Mouse (Mus musculus): ENCODE measurements around the gene Spag6. TPM values are rescaled to one million over a fixed set of nuclear protein-coding genes. Genes with fewer than 3 reads are reported as not detected.

Gene Spag6
- total RNA-seq, 2 experiments from 2014 or later = 0.60 TPM; not detected in 1

GRCm38 (mm10) chr2:18686826-18687519 is 6.9 kb upstream of the Spag6 start:
- ATAC-seq (replicated peaks; ENCODE audit: low FRiP score, poor library complexity, severe bottlenecking) = no peak

- no peak for ATAC-seq (replicated peaks; ENCODE audit: low FRiP score, poor library complexity, severe bottlenecking)
Observed at GRCm38 (mm10) chr2:18687671-18688170, 6.1 kb upstream of the Spag6 start.

- ATAC-seq (replicated peaks; ENCODE audit: low FRiP score, poor library complexity, severe bottlenecking) = no peak
Observed at GRCm38 (mm10) chr2:18688286-18688685, 5.5 kb upstream of the Spag6 start.

GRCm38 (mm10) chr2:18688708-18689063 is 5.1 kb upstream of the Spag6 start:
- no peak for ATAC-seq (replicated peaks; ENCODE audit: low FRiP score, poor library complexity, severe bottlenecking)

GRCm38 (mm10) chr2:18689064-18689921 is 4.5 kb upstream of the Spag6 start:
- ATAC-seq (replicated peaks; ENCODE audit: low FRiP score, poor library complexity, severe bottlenecking) = no peak

- ATAC-seq (replicated peaks; ENCODE audit: low FRiP score, poor library complexity, severe bottlenecking) = no peak
Observed at GRCm38 (mm10) chr2:18690055-18690691, 3.7 kb upstream of the Spag6 start.

- no peak for ATAC-seq (replicated peaks; ENCODE audit: low FRiP score, poor library complexity, severe bottlenecking)
Observed at GRCm38 (mm10) chr2:18690756-18691155, 3.1 kb upstream of the Spag6 start.

- ATAC-seq (replicated peaks; ENCODE audit: low FRiP score, poor library complexity, severe bottlenecking) = no peak
Observed at GRCm38 (mm10) chr2:18692031-18692430, 1.8 kb upstream of the Spag6 start.

GRCm38 (mm10) chr2:18692548-18692947 is 1.3 kb upstream of the Spag6 start:
- no peak for ATAC-seq (replicated peaks; ENCODE audit: low FRiP score, poor library complexity, severe bottlenecking)

- ATAC-seq (replicated peaks; ENCODE audit: low FRiP score, poor library complexity, severe bottlenecking) = no peak
Observed at GRCm38 (mm10) chr2:18693491-18693870, 351 bp upstream of the Spag6 start.

- no peak for ATAC-seq (replicated peaks; ENCODE audit: low FRiP score, poor library complexity, severe bottlenecking)
Observed at GRCm38 (mm10) chr2:18694611-18694950, 749 bp downstream of the Spag6 start.

- no peak for ATAC-seq (replicated peaks; ENCODE audit: low FRiP score, poor library complexity, severe bottlenecking)
Observed at GRCm38 (mm10) chr2:18695163-18695562, 1.3 kb downstream of the Spag6 start.

GRCm38 (mm10) chr2:18695629-18696150 is 1.9 kb downstream of the Spag6 start:
- no peak for ATAC-seq (replicated peaks; ENCODE audit: low FRiP score, poor library complexity, severe bottlenecking)

GRCm38 (mm10) chr2:18697591-18698244 is 3.9 kb downstream of the Spag6 start:
- ATAC-seq (replicated peaks; ENCODE audit: low FRiP score, poor library complexity, severe bottlenecking) = no peak

- no peak for ATAC-seq (replicated peaks; ENCODE audit: low FRiP score, poor library complexity, severe bottlenecking)
Observed at GRCm38 (mm10) chr2:18698663-18699385, 5.0 kb downstream of the Spag6 start.

GRCm38 (mm10) chr2:18699401-18699990 is 5.7 kb downstream of the Spag6 start:
- ATAC-seq (replicated peaks; ENCODE audit: low FRiP score, poor library complexity, severe bottlenecking) = no peak

GRCm38 (mm10) chr2:18710356-18710755 is 16.5 kb downstream of the Spag6 start:
- no peak for ATAC-seq (replicated peaks; ENCODE audit: low FRiP score, poor library complexity, severe bottlenecking)

- ATAC-seq (replicated peaks; ENCODE audit: low FRiP score, poor library complexity, severe bottlenecking) = no peak
Observed at GRCm38 (mm10) chr2:18713071-18713470, 19.2 kb downstream of the Spag6 start.

- ATAC-seq (replicated peaks; ENCODE audit: low FRiP score, poor library complexity, severe bottlenecking) = no peak
Observed at GRCm38 (mm10) chr2:18714337-18714736, 20.5 kb downstream of the Spag6 start.
